Mouse (Mus musculus) bone marrow macrophage, adult 2 months (primary cell): ENCODE results near the gene Slc9b1.

Experiments
- CTCF ChIP-seq: IDR thresholded peaks from 2 replicates; pipeline ENCODE4 v1.5.1; 2012; ENCODE audit warnings: low read depth, mild to moderate bottlenecking, low read length, moderate library complexity
- POLR2A ChIP-seq: IDR thresholded peaks from 2 replicates; pipeline ENCODE4 v1.6.1; 2012; ENCODE audit warnings: mild to moderate bottlenecking, low read depth, low read length, borderline replicate concordance

DNA sequence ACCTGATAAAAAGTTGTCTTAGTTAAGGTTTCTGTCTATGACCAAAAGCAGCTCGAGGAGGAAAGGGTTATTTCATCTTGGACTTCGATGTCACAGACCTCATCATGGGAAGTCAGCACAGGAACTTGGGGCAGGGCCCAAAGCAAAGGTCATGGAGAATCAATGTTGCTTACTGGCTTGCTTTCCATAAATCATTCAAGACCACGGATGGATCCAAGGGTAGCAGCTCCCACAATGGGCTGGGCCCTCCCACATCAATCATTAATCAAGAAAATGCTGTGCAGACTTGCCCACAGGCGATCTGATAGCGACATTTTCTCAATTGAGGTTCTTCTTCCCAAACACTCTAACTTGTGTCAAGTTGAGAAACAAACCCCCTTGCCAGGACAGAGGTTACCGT is 48.3 kb downstream of the Slc9b1 start:
- TF ChIP-seq CTCF: no peak
- no peak for TF ChIP-seq POLR2A
